Mouse (Mus musculus): ENCODE measurements around the gene Raet1e.
"Not testable (repeated sequence)": the region's sequence is repeated elsewhere in the genome, so short reads cannot be mapped to it uniquely, and the experiment has no call there.

The Raet1e gene

GRCm38 (mm10) chr10:22361415-22362352 is 203.3 kb downstream of the Raet1e start:
- DNase-seq (ENCODE audit: low spot score): not testable (repeated sequence)

- DNase-seq (ENCODE audit: low spot score): not testable (repeated sequence)
Measured at GRCm38 (mm10) chr10:22362466-22362865, 204.1 kb downstream of the Raet1e start.

DNA sequence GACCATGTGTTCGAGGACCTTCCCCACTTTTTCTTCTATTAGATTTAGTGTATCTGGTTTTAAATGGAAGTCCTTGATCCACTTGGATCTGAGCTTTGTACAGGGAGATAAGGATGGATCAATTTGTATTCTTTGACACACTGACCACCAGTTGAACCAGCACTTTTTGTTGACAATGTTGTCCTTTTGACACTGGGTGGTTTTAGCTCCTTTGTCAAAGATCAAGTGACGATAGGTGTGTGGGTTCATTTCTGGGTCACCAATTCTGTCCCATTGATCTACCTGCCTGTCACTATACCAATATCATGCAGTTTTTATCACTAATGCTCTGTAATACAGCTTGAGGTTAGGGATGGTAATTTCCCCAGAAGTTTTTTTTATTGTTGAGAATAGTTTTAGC is 206.5 kb downstream of the Raet1e start:
- DNase-seq (ENCODE audit: low spot score): not testable (repeated sequence)

GRCm38 (mm10) chr10:22381226-22381625 is 222.9 kb downstream of the Raet1e start:
- not testable (repeated sequence) for DNase-seq (ENCODE audit: low spot score)

GRCm38 (mm10) chr10:22390146-22390545 is 231.8 kb downstream of the Raet1e start:
- not testable (repeated sequence) for DNase-seq (ENCODE audit: low spot score)

DNA sequence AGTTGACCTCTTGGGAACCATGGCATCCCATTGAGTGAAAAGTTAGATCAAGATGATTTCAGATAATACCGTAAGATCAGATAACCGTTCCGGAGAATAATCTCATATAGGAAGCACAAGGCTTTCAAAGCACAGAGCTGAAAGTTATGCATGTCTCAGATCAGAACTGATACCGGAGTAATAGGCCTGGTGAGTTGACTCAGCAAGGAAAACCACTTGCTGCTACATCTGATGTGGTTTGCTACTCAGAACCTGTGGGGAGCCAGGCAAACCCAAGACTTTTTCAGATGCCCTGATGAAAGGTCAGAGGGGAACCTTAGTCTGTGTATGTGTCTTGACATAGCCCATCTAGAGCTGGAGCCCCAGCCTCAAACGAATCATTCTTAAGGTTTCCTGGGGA is 233.2 kb downstream of the Raet1e start:
- not testable (repeated sequence) for DNase-seq (ENCODE audit: low spot score)

DNA sequence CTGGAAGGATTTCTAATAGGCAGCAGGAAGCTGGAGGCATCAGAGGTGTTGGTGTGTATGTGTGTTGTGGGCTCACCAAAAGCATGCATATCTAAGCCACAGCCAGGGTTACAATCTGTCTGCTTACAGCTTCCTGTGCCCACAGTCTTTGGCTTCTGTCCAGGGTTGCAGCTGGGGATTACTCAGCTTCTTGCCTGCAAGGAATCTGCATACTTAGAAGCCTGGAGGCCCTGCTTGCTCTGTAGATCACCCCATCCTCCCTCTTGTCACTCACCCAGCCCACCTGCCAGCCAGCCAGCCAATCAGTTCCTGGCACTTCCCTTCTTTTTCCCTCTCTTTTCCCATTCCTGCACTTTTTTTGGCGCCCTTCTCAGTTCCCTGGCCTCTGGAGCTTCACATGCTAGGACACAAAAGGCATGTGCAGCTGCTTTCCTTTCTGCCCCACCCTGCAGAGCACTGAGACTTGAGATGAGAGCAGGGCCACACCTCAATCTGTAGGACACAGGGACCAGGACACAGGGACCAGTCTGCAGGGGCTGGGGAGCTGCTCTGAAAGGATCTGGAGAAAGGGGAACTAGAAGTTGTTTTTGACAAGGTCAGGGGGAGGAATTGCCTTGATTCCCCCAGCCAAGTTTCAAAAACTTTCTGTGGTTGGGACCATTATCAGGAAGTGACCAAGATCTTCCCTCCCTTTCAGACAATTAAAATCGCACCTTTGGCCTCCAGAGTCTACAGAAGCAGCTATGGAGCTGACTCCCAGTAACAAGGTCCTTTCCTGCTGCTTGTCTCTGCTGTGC is 234.9 kb downstream of the Raet1e start:
- not testable (repeated sequence) for DNase-seq (ENCODE audit: low spot score)

DNA sequence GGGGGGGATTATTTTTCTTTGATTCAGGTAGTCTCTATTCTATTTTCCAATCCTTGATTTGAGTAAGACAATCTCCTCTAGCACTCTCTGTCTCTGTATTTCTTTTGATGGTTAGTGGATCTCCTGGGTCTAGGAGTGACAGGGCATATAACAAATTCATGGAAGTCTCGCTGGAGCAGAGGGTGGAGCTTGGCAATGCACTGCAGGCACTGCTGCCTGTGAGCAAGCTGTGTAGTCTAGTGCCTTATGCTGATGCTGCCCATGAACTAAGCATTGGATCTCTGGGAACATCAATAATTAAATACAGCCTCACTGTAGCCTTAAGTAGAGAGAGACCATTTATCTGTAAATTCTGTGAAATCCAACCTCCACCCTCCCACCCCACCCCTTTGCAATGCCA is 238.3 kb downstream of the Raet1e start:
- not testable (repeated sequence) for DNase-seq (ENCODE audit: low spot score)

- peak; percentile 32 for DNase-seq (ENCODE audit: low spot score)
Measured at GRCm38 (mm10) chr10:22402225-22402917, 244.0 kb downstream of the Raet1e start.

DNA sequence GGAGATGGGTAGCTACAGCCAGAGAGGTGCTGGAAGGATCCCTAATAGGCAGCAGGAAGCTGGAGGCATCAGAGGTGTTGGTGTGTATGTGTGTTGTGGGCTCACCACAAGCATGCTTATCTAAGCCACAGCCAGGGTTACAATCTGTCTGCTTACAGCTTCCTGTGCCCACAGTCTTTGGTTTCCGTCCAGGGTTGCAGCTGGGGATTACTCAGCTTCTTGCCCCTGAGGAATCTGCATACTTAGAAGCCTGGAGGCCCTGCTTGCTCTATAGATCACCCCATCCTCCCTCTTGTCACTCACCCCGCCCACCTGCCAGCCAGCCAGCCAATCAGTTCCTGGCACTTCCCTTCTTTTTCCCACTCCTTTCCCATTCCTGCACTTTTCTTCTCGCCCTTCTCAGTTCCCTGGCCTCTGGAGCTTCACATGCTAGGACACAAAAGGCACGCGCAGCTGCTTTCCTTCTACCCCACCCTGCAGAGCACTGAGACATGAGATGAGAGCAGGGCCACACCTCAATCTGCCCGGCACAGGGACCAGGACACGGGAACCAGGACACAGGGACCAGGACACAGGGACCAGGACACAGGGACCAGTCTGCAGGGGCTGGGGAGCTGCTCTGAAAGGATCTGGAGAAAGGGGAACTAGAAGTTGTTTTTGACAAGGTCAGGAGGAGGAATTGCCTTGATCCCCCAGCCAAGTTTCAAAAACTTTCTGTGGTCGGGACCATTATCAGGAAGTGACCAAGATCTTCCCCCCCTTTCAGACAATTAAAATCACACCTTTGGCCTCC is 255.5 kb downstream of the Raet1e start:
- DNase-seq (ENCODE audit: low spot score): peak; percentile 2
